Mouse (Mus musculus) retina, embryonic 14.5 days (tissue): ENCODE results near the gene Sestd1.

Source experiments
- DNase-seq: peaks from one replicate; pipeline ENCODE4 v3.0.0-alpha.2; 2015; ENCODE audit warnings: low spot score

The Sestd1 gene

DNA sequence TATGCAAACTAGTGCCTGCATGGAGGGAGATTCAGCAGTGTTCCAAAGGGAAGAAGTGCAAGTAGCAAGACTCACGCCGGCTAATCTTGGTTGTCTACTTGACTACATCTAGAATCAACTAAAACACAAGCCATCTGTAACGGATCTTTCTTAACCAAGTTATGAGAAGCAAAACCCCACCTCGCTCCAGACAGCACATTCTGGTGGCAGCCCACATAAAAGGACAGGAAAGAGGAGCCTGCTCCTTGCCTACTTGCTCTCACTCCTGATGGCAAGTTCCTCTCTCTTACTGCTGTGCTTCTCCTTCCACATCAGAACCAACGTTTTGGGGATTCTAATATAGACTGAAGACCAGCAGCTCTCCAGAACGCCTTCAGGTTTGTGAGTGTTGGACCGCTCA lies 9.6 kb downstream of the Sestd1 start:
- DNase-seq, result no peak

DNA sequence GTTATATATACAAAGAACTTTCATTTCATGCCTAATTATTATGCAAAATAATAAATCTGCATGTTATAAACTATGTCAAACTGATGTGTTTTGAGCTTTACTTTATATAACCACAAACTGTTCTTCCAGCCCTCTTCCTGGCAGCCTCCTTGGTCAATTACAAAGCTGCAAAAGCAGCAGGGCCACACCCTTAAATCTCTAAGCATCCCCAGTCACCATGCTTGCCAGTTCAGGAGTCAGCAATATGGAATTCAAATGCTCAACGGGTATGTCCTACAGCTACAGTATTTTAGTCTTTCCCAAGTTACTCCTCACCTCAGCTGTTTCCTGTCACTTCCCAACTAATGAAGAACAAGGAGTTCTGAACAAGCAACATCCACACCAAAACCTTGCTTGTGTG lies 10.3 kb downstream of the Sestd1 start:
- no peak for DNase-seq

DNA sequence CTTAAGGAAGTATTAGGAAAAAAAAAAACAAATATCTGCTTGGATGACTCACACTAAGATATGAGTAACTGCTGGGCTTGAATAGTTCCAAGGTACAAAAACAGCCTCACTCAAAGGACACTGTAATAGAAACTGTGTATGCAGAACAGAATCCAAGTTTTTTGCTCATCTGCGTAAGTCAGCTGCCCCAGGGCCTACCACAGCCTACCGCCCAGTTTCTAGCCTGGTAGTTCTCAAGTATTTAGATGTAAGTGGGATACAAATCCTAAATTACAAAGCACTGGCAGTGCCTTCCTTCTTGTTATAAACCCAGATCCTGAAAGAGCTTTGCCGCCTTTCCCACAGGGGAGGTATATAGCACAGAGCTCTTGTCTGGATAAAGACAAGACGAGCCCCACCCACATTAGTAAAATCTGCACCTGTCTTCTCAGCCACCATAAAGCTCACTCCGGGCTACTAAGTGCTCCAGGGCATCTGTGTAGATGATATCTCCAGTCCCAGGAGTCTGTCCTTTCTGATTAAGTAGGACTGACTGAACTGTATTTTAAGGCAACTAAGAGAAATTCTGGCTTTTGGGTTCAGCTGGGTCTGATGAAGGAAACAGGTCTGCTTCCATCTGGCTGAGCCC lies 11.7 kb downstream of the Sestd1 start:
- DNase-seq, result no peak

DNA sequence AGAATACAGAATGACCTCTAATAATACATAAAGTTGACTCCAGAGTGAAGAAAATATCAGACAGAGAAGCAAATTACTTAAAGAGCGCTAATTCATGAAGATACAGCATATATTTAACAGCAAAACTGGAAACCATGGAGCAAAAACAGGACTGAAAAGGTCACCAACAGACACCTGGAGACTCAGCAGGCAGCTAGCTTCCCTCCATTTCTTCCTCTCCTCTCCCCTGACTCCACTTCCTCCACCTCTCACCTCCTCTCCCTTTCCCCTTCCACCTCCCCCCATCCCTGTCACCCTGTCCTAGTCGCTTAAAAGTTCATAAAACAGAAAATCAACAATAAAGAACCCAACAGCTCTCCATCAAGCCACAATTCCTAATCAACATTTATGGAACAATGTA lies 13.5 kb downstream of the Sestd1 start:
- DNase-seq, result no peak

DNA sequence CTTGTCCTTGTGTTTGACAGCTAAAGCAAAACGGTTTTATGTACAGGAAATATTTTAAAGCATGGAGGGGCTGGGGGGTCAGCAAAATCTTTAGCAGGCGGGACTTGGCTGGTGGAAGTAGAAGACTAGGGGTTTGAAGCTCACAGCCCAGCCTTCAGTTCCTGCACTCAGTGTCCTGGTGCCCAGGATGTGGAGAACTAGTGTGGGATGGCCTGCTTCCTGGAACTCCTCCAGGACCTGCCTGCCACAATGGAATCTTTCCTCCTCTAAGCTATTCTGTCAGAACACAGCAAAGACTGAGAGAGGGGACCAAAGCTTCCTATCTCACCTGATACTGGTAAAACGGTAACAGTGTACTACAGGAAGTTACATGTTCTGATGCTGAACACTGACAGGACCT lies 14.4 kb downstream of the Sestd1 start:
- no peak for DNase-seq

DNA sequence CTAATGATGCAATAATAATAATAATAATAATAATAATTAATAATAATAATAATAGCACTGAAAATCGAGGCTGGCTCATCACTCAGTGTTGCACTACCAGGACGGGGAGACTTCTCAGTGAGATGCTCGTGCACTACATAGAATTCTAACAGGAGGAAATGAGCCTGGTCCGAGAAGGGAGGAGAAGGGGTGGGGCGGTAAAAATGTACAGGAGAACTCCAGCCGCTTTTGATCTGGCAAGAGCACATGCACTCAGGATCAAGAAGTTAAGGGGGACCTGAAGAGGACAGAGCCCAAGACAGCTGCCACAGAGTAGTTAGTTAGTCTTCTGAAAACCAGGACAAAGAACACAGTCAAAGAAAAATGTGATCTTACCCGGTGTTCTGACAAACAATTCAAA lies 15.1 kb downstream of the Sestd1 start:
- DNase-seq, result no peak

DNA sequence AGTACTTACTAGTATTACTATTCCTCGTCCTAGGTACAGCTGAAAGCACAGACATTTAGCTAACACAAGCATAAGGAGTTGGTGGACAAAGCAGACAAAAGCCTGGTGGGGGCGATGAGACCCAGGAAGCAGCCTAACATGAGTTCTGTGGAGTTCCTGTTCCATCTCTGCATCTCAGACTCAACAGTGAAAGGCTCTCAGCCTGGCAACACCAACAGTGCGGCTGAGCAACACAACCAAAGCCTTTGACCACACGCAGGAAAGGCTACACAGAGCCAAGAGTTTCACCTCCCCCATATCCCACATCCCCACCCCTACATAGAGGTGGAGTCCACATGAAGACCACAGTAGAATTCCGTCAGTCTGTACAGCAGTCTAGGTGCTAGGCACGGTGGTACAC lies 15.8 kb downstream of the Sestd1 start:
- no peak for DNase-seq

DNA sequence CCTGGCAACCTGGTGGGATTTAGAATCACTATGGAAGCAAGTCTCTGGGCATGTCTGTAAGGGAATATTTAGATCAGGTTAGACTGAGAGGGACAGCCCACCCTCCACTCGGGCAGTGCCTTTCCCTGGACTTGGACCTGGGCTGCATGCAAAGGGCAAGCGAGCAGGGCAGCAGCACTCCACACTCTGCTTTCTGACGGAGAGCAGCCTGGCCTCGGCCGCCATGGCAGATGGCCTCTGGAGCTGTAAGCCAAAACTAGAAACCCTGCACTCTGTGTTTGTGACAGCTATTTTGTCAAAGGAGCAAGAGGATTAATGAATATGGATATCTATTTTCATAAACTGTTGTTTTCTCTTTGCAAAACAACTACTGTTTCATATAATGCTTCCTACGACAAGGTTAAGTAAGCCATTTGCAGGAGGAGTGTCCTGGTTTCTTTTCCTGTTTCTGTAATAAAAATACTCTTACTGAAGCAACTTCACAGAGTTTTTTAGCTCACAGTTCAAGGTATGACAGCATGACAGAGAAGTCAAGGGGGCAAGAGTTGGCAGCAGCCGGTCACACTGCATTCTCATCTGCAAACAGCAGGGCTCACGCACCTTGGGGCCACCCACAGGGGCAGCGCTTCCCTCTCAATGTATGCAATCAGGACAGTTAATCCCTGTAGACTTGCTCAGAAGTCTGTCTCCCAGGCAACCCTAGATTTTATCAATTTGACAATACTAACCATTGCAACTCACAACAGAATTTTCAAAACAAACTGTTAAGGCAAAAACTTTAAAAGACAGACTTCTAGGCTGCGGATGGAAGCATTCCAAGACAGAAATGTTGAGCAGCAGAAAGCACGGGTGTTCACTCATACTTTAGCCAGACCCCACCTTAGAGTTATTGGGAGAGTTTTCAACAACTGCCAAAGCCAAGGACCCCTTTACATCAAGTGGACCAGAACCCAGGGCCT lies 16.6 kb downstream of the Sestd1 start:
- peak; percentile 41 for DNase-seq

DNA sequence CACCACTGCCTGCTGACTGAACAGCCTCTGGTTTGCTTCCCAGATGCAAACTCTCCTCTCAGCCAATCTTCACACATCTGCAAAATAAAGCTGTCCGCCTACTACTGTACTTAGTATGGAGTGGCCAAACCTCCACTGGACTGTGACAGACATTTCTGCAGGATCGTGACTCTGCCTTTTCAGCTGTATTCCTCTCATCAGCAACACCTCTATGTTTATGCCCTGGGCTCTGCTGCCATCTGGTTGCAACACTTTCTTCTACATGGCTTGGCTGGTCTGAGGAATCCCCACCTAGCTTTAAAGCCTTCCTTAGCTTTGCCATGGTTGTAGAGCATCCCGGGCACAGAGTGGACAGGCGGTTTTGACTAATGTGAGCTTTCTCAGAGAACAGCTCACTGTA lies 20.3 kb downstream of the Sestd1 start:
- DNase-seq, result no peak

DNA sequence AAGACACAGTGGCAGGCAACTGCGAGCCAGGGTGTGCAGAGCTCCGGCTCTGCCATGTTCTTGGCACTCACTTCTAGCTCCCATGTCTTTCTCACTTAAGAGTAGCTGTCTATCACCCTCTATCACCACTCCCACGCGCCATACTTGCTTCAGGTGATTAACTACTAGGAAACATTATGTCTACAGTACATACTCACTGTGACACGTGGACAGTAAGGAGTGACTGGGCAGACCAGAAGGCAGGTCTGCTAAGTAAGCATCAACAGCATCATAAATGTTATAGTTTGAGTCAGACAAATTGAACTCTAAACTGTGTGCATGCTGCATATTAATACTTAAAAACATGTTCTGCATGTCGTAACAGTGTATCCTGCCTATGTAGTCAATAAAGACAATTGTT lies 27.2 kb downstream of the Sestd1 start:
- no peak for DNase-seq

DNA sequence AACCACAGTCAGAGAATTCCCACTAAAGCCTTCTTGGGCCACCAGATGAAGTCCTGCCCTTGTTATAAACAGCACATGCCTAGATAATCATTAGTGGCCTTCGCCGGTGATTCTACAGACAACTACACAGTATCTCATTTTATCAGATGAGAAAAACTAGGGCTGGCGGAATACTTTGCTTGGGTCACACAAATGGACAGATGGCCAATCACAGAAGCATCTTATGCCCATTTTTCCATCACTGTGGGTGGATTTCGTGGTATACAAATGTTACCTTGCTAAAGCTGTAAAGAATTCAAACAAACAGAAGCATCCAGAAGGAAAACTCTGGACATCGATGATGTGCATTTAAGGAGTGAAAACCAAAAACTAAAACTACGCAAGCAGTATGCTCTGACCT lies 28.7 kb downstream of the Sestd1 start:
- DNase-seq, result no peak

DNA sequence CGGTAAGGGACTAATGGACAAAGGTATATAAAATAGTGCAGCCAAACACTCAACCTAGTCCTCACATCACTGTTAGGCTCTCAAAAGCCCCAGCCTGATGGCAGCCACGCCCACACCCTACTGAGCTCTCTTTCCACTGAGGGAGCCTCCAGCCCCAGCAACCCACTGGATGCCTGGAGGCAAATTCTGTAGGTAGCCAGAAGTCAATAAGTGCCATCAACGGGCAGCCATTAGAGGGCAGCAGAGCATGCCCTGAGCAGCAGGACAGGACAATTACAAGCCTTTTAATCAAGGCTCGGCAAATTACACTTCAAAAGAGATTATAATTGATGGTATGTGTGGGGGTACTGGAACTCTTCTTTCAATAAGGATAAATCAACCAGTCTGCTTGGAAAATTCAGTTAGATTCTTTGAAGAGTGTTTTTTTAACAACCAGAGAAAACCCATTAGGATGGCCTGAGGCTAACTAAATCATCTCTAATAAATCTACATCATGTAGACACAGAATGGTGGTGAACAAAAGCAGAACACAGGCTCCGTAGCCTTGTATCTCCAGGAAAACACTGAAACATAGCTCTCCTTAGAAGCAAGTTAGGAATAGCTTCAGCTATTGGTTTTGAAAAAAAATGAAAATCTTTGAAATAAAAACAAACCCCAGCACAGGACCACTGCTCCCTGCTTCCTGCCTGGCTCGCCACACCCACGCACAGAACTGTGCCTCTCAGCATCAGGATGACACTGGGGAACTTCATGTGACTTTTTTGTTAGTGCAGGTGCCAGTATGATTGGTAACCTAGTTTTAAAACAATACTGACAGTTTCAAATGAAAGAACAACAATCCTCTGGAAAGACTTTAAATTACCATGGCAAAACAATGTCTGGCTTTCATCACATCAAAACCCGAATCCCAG lies 30.4 kb downstream of the Sestd1 start:
- DNase-seq, result peak; percentile 84

DNA sequence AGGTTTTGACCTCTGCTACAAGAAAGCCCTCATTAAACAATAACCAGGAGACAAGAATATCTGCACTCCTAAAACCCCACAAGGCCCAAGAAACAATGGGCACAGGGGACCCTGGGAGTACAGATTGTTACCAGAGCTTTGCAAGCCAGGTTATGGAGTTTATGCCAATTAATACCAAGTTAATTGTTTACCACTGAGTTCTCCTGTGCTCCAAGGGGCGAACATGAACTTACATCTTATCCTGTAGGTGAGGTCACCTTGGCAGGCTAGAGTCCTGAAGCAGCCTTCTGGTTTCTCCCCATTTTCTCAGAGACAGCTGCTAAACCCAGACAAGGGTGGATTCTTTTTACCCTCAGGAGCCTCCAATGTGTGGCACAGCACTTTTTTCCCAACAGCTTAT lies 32.0 kb downstream of the Sestd1 start:
- DNase-seq, result no peak

DNA sequence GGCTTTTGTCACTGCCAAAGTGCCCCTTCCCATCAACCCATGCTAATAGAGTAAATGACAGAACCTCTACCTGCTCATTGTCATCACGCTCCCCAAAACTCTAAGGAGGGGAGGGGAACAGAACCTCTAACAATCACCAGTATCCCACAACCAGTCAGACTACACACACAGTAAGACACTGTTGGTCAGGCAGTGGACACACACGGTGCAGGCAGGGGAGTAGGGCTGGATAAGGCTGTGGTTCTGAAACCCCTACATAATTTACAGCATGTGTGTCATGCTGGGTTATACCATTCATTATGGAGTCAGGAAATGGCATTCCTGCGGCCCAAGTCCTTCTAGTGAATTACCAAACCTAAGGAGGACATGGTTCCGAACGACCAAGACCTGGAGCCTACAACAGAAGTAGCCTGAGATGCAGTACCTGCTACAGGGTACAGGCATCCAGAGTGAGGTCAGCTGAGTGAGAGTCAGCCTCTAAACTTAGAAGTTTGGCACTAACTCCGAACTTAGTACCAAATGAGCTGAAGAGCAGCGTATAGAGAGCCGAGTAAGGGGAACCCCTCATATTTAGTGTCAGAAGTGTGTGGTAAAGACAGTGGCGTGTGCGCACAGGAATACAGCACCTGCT lies 33.1 kb downstream of the Sestd1 start:
- no peak for DNase-seq

DNA sequence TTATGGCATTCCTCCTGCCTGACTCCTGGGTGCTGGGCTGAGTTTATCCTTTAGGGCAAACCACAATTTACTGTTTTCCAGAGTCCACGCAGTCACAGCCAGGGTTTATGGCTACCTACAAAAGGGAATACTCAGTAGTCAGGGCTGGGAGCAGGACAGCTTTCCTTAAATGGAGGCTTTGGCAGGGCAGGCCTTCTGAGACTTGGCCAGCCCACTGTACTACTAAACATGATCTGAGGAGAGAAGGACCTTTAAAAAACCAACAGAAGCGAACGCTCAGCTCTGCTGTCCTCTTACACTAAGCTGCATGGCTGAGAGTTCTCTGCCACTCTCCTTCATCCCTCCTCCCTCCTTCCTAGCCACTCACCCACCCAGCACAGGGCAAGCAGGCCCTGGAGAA lies 34.6 kb downstream of the Sestd1 start:
- no peak for DNase-seq

DNA sequence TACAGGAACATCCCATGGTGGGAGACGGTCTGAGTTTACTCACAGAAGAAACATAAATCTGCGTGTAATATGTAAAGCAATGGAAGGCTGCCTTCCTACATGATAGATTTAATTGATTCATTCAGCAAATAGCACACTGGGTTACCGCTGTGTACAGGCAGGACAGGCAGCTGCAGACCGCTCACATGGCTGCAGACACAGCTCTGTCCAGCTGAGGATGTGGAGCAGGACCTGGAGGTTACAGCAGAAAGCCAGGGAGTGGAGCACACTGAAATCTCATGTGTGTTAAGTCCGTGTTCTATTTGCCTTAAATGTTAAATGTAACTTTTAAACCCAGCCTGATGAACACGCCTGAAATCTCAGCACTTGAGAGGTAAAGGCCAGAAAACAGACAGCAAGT lies 38.1 kb downstream of the Sestd1 start:
- no peak for DNase-seq

DNA sequence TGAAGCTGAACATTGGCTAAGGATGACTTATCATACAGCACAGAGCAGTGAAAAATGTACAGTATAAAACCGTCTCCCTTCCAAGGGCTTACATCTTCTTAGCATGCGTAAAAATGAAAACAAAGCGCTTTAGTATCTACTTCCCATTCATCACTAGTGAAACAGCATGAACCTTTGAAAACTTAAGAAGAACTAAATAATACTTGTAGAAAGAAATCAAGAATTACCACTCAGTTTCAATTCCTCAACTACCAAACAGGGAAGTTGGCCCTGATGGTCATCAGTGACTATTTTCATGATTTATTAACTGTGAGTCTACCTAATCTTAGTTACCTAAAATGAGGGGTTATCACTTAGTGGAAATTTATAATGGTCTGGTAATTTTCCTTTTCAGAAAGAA lies 41.8 kb downstream of the Sestd1 start:
- DNase-seq, result no peak

DNA sequence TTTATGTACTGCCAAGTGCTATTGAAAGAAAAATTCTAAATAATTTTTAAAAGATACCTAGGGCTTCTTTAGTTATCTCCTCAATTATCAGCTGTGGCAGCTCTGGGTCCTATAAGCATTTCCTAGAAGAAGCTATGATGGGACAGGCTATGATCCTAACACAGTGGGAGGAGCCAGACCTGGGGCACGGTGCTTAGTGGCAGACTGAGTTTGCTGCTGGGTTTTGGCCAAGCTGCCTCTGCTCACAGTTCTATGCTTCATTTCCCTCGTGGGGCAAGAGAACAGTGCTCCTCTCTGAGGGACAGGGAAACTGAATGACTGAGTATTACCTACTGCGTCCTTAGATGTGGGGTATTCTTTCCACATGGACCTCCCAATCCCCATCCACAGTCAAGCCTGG lies 42.3 kb downstream of the Sestd1 start:
- DNase-seq, result no peak

DNA sequence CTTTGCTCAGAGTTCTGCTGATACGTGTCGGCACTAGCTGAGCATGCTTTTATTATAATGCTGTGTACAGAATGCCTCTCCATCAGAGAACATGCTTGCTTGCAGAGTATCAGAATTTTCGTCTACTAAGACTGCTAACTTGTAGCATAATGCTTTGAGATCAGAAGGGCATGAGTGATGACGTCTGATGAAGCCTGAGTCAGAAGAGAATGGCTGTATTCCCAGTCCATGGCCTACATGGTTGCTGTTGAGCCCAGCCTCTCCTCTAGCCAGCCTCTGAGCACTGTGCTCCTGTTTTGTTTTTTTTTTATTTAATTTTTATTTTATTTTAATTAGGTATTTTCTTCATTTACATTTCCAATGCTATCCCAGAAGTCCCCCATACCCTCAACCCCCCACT lies 43.5 kb downstream of the Sestd1 start:
- DNase-seq, result no peak

DNA sequence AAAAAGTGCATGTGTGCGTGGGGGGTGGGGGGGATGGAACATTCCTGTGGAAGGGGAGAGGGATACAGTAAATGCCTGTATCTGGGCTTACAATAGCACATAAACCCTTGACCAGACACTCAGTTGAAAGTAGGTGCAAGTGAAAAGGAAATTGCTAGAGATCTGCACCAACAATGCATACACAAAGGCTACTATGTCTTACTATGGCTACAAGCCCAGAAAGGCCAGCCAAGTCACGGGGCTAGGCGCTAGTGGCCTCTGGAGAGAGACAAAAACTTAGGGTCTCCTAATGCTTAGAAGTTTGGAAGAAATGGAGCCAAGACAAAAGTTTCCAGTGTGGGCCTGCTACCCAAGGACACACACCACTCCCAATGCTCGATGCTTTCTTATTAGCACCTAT lies 44.5 kb downstream of the Sestd1 start:
- no peak for DNase-seq

DNA sequence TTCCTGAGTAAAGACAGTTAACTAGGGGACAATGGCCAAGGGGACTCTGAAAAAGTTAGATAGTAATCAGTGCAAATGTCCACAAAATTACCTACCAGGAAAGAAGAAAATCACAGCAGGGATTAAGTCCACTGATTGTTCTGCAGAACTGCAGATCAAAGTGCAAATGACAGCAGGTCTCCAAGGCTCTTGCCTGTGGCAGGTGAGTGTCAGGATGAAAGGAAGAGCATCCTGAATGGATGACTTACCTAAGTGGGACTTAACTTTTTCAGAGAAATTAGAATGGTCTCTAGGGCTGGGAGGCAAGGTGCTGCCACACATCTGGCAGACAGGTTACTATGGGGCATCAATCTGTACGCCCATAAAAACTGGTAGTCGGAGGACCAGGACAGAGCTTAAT lies 47.8 kb downstream of the Sestd1 start:
- DNase-seq, result no peak

DNA sequence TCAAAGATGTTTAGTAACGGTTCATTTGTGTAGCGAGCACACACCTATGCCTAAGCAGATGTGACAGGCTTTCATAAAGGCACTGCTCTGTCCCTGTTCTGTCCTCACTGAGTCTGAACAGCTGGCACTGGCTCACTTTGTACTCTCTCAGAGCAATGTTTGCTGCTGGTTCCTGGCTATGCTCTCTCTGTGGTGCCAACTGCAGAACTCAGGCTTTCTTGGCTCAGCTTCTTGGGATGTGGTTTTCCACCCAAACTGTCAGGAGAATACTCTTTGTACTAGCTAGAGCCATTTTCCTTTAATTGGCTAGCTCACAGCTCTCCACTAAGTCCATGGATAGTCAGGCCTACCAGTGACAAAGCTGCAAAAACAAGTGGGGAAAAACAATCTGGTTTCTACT lies 59.4 kb downstream of the Sestd1 start:
- DNase-seq, result peak; percentile 49
